Mouse (Mus musculus) bone marrow macrophage, adult 2 months (primary cell): ENCODE results near the gene Esrrg.

ENCODE experiments used
- CTCF ChIP-seq: IDR thresholded peaks from 2 replicates; pipeline ENCODE4 v1.5.1; 2012; ENCODE audit warnings: low read depth, mild to moderate bottlenecking, low read length, moderate library complexity
- POLR2A ChIP-seq: IDR thresholded peaks from 2 replicates; pipeline ENCODE4 v1.6.1; 2012; ENCODE audit warnings: mild to moderate bottlenecking, low read depth, low read length, borderline replicate concordance

- TF ChIP-seq CTCF (no peak), POLR2A (no peak)
Measured at GRCm38 (mm10) chr1:188068833-188069232, 460.2 kb downstream of the Esrrg start.
